Mouse (Mus musculus) C2C12 (cell line): ENCODE measurements around the gene Gm42791. TPM values are rescaled to one million over a fixed set of nuclear protein-coding genes. Genes with fewer than 3 reads are reported as not detected.

Experiments used
- H3K27me3 ChIP-seq: one replicate; pipeline ENCODE4 v1.6.1; 2011; ENCODE audit not compliant: control insufficient read depth, insufficient read depth, insufficient read length
- H3K36me3 ChIP-seq: one replicate; pipeline ENCODE4 v1.6.1; 2011; ENCODE audit not compliant: control insufficient read depth, insufficient read depth
- H3K4me3 ChIP-seq: one replicate; pipeline ENCODE4 v1.5.1; 2011; ENCODE audit warnings: mild to moderate bottlenecking, control low read depth; ENCODE audit not compliant: poor library complexity, insufficient read depth, severe bottlenecking
- H3K79me2 ChIP-seq: one replicate; pipeline ENCODE4 v1.6.1; 2011; ENCODE audit not compliant: control insufficient read depth, insufficient read depth
- H3K79me3 ChIP-seq: one replicate; pipeline ENCODE4 v1.6.1; 2011; ENCODE audit warnings: low read depth, control low read depth
- H3ac ChIP-seq: one replicate; pipeline ENCODE3; 2011; ENCODE audit warnings: low read depth; ENCODE audit not compliant: control insufficient read depth, insufficient read length
- CEBPB ChIP-seq: IDR thresholded peaks from one replicate; pipeline ENCODE4 v1.6.1; 2011; ENCODE audit warnings: low read depth, mild to moderate bottlenecking, control low read depth, moderate library complexity
- CTCF ChIP-seq: IDR thresholded peaks from one replicate; pipeline ENCODE4 v1.5.1; 2011; ENCODE audit not compliant: control insufficient read depth, insufficient read depth, insufficient read length
- FOSL1 ChIP-seq: IDR thresholded peaks from one replicate; pipeline ENCODE4 v1.8.0; 2011; ENCODE audit warnings: mild to moderate bottlenecking, low read length; ENCODE audit not compliant: poor library complexity, insufficient read depth, severe bottlenecking
- MAX ChIP-seq: IDR thresholded peaks from one replicate; pipeline ENCODE4 v1.6.1; 2011; ENCODE audit warnings: mild to moderate bottlenecking, control low read depth
- MYOD1 ChIP-seq: IDR thresholded peaks from one replicate; pipeline ENCODE4 v1.6.1; 2011; ENCODE audit warnings: low read depth; ENCODE audit not compliant: control insufficient read depth, insufficient read length
- MYOG ChIP-seq: IDR thresholded peaks from one replicate; pipeline ENCODE4 v1.6.1; 2011; ENCODE audit not compliant: control insufficient read depth, insufficient read length; ENCODE audit errors: extremely low read depth
- USF1 ChIP-seq: IDR thresholded peaks from one replicate; pipeline ENCODE4 v1.6.1; 2011; ENCODE audit warnings: low read depth, mild to moderate bottlenecking, control low read depth, moderate library complexity
- polyA plus RNA-seq: library from polyadenylated mRNA; unstranded; fragments of >200 nt; fragmentation: generic; extraction: Trizol; gene quantifications from one replicate; pipeline ENCODE4 v1.2.1, GENCODE M21; 2012; ENCODE audit warnings: missing spikeins

The Gm42791 gene
- polyA plus RNA-seq, 1 experiment: not detected

DNA sequence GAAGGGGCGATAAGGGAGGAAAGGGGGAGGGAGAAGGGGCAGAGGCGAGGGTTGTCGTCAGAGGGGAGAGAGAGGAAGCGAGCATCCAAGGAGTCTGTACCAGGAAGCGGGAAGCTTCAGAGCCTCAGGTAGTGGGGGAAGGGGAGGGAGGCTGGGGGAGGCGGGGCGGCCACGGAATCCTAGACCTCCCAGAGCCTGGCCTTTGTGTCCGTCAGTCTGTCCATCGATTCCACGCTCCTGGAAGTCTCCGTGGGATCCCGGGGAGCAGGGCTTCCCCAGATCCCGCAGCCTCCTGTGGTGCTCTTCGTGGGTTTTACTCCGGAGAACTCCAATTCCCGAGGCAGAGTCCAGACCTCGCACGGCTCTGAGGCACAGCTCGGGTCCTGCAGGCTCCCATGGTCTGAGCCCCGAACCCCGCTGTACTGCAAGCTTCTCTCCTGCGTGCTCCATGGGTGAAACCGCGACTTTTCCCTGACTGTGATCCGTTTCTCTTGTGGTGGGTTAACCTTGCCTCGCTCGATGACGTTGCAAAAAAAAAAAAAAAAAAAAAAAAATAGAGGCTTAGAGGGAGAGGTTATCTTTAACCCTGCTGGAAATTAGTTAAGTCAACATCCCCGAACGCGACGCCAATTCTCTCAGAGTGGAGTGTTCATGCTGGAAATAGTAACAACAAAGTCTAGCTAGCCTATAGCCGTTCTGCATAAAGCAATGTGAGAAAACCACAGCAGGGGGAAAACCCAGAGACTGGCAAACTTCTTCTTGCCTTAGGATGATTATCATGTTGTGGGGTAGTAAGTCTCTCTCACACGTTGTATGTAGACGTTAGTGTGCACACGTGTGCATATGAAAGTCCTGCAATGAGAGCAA is 20.6 kb upstream of the Gm42791 start:
- Histone ChIP-seq H3K4me3 (no peak overlapping the region), H3K79me2 (no peaks in the 10 kb centered on the region), H3ac (no peak overlapping the region), H3K79me3 (no peaks in the 10 kb centered on the region), H3K36me3 (no peaks in the 10 kb centered on the region), H3K27me3 (no peaks in the 10 kb centered on the region)
- TF ChIP-seq CTCF (no peak), MAX (no peak), CEBPB (no peak), MYOD1 (no peak), MYOG (no peak), USF1 (no peak), FOSL1 (no peak)

DNA sequence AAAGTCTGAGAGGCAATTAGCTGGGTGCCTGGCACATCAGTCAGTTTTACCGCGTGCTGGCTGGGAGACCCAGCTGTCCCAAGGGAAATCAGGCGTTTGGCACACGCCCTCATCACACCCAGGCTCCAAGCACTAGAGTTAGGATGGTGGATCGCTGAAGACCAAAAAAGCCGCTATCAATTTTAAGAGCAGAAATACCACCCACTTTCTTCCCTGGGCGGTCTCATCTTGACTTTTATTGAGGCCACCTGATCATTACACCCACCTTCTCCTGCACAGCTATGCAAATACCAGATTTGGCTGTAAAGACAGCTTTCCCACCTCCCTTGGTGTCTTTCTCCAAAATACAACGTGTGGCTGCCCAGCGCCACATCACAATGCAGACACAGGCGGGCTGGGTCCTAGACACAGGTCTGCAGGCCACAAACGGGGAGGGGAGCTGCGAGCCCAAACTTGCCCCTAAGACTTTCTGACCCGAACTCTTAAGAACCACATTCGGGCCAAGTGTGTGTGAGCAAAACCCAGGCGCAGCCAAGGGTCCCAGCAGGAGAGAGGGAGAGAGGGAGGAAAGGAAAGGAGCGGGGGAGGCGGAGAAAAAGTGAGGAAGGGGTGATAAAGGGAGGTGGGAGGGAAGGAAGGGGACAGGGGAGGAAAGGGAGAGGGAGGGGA is 19.8 kb upstream of the Gm42791 start:
- H3K4me3 ChIP-seq: no peak overlapping the region
- no peak for TF ChIP-seq MYOD1
- no peak for TF ChIP-seq USF1
- no peak for TF ChIP-seq MYOG
- TF ChIP-seq CTCF: no peak
- TF ChIP-seq FOSL1: no peak
- TF ChIP-seq CEBPB: no peak
- no peak for TF ChIP-seq MAX
- H3K79me2 ChIP-seq: no peaks in the 10 kb centered on the region
- H3K79me3 ChIP-seq: no peaks in the 10 kb centered on the region
- H3ac ChIP-seq: no peak overlapping the region
- no peaks in the 10 kb centered on the region for H3K36me3 ChIP-seq
- H3K27me3 ChIP-seq: no peaks in the 10 kb centered on the region

DNA sequence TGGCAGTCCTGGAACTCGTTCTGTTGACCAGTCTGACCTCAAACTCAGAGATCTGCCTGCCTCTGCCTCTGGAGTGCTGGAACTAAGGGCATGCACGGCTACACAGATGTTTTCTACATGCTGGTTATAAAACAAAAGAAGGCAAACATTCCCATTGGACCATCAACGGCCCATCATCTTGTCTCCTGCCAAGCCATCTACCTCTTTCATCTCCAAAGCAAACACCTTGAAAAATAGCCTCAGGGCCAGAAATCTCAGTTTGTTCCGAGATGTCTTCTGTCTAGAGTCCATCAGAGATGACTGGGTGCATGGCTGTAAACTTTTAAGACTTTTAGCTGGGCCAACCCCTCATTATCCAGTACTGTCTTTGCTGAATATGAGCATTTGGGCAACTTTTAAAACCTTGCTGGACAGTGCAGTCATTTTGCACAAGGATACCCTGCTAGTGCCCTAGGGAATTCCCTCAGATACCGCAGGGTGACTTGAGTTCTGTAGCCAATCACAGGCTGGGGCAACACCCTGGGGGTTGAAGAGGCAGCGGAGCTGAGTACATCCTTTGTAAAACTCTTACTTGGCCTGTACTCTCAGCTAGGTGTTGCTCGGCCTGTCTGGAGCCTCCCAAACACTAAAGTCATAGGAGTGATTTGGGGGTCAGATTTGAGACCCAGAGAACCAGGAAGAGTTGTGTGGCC is 19.0 kb upstream of the Gm42791 start:
- no peaks in the 10 kb centered on the region for H3K79me2 ChIP-seq
- no peak overlapping the region for H3ac ChIP-seq
- no peak overlapping the region for H3K4me3 ChIP-seq
- H3K79me3 ChIP-seq: no peaks in the 10 kb centered on the region
- H3K27me3 ChIP-seq: no peaks in the 10 kb centered on the region
- H3K36me3 ChIP-seq: no peaks in the 10 kb centered on the region
- TF ChIP-seq USF1 (no peak), MYOD1 (no peak), MYOG (no peak), CTCF (no peak), FOSL1 (no peak), CEBPB (no peak), MAX (no peak)

DNA sequence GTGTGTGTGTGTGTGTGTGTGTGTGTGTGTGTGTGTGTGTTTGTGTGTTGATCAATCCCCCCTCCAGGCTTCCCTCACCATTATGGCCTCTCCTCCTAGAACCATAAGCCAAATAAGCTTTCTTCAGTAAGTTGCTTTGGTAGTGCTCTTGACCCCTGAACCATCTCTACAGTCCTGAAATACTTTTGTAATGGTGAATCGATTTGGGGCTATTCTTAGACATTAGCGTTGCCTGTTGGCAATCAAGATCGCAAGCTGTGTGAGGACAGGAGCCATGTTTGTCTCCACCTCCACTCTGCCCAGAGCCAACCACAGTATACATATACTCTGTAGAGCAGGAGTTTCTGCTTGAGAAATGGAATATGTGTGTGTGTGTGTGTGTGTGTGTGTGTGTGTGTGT is 14.2 kb upstream of the Gm42791 start:
- Histone ChIP-seq H3K79me2 (no peaks in the 10 kb centered on the region), H3K27me3 (no peaks in the 10 kb centered on the region), H3ac (no peak overlapping the region), H3K36me3 (no peaks in the 10 kb centered on the region), H3K79me3 (no peaks in the 10 kb centered on the region), H3K4me3 (no peak overlapping the region)
- no peak for TF ChIP-seq USF1
- TF ChIP-seq MAX: no peak
- TF ChIP-seq CTCF: no peak
- TF ChIP-seq FOSL1: no peak
- no peak for TF ChIP-seq CEBPB
- no peak for TF ChIP-seq MYOD1
- no peak for TF ChIP-seq MYOG

DNA sequence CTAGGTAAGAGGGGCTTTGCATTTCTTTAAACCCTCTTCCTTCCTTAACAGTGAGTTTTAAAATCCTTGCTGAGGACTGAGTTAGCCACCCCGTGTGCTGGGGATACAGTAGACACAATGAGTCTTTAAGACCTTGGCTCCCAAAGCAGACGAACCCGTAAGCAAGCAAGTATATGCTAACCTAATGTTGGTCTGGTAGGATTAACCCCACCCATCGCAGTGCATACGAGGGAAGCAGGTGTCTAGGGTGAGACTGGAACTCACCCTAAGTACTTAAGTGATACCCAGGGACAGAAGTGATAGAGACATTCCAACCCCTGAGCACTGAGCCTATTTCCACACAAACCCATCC is 12.3 kb upstream of the Gm42791 start:
- TF ChIP-seq MYOD1 (no peak), CTCF (no peak), FOSL1 (no peak), USF1 (no peak), MAX (no peak)
- Histone ChIP-seq H3K4me3 (no peak overlapping the region), H3K36me3 (no peaks in the 10 kb centered on the region), H3K27me3 (no peaks in the 10 kb centered on the region), H3ac (no peak overlapping the region), H3K79me2 (no peaks in the 10 kb centered on the region), H3K79me3 (no peaks in the 10 kb centered on the region)
